Mouse (Mus musculus): ENCODE results near the gene Zcchc18. TPM values are rescaled to one million over a fixed set of nuclear protein-coding genes. Genes with fewer than 3 reads are reported as not detected.

Gene Zcchc18
- total and polyA plus RNA-seq, 3 experiments = 0.04 to 0.61 TPM; not detected in 1

- Histone ChIP-seq H3K4me3 (ENCODE audit: control insufficient read depth in 1 of 2, insufficient read depth in 1 of 2, low read depth in 2 of 2, low read length in 2 of 2) (no peak overlapping the region), H3K27me3 (ENCODE audit: control insufficient read depth in 1 of 2, insufficient read depth in 2 of 2, low read length in 2 of 2) (no peaks in the 10 kb centered on the region), H3K27ac (ENCODE audit: control insufficient read depth, low read depth, low read length) (no peak overlapping the region), H3K9me3 (replicated peaks; ENCODE audit: insufficient read depth, low read length) (no peaks in the 10 kb centered on the region), H3K9ac (ENCODE audit: control insufficient read depth, low read depth, low read length, poor library complexity, severe bottlenecking) (no peak overlapping the region), H3K36me3 (ENCODE audit: control insufficient read depth in 1 of 2, insufficient read depth in 2 of 2, low read length in 2 of 2) (peaks cover 2 to 3% of the 10 kb centered on the region in 2 experiments; a peak in 2 of 4 replicates), H3K4me1 (ENCODE audit: control insufficient read depth in 1 of 2, insufficient read depth in 2 of 2, low read length in 2 of 2) (no peaks in the 10 kb centered on the region), H3K79me2 (ENCODE audit: control insufficient read depth, insufficient read depth, low read length, poor library complexity) (peaks cover 10% of the 10 kb centered on the region)
- TF ChIP-seq BHLHE40 (IDR thresholded peaks at IDR 0.05; ENCODE audit: borderline replicate concordance, low read depth, low read length) (no peak), RCOR1 (IDR thresholded peaks at IDR 0.05; ENCODE audit: low read depth, low read length) (no peak), TBP (IDR thresholded peaks at IDR 0.05; ENCODE audit: low read depth, low read length) (no peak), USF2 (IDR thresholded peaks at IDR 0.05; ENCODE audit: borderline replicate concordance in 1 of 2, insufficient read depth in 1 of 2, low read depth in 1 of 2, low read length in 2 of 2) (no peak), CHD1 (IDR thresholded peaks at IDR 0.05; ENCODE audit: low read depth, low read length) (no peak), POLR2AphosphoS5 (IDR thresholded peaks at IDR 0.05; ENCODE audit: borderline replicate concordance, low read depth, low read length) (no peak)
- DNase-seq (ENCODE audit: low read depth, low spot score) = no peak
These were observed 38.0 kb downstream of the Zcchc18 start for GRCm38 (mm10) chrX:137030916-137031315.

GRCm38 (mm10) chrX:137031726-137032125 is 38.8 kb downstream of the Zcchc18 start:
- no peak overlapping the region for H3K4me3 ChIP-seq (ENCODE audit: control insufficient read depth in 1 of 2, insufficient read depth in 1 of 2, low read depth in 2 of 2, low read length in 2 of 2)
- H3K27me3 ChIP-seq (ENCODE audit: control insufficient read depth in 1 of 2, insufficient read depth in 2 of 2, low read length in 2 of 2) = no peaks in the 10 kb centered on the region
- no peak overlapping the region for H3K27ac ChIP-seq (ENCODE audit: control insufficient read depth, low read depth, low read length)
- no peak for DNase-seq (ENCODE audit: low read depth, low spot score)
- H3K79me2 ChIP-seq (ENCODE audit: control insufficient read depth, insufficient read depth, low read length, poor library complexity) = peaks cover 18% of the 10 kb centered on the region
- TF ChIP-seq JUND (IDR thresholded peaks at IDR 0.05; ENCODE audit: low read depth, low read length) (no peak), TBP (IDR thresholded peaks at IDR 0.05; ENCODE audit: low read depth, low read length) (no peak), SIN3A (IDR thresholded peaks at IDR 0.05; ENCODE audit: low read length) (no peak), NRF1 (IDR thresholded peaks at IDR 0.05; ENCODE audit: insufficient read depth, low read depth, low read length, poor library complexity, severe bottlenecking) (no peak), ZC3H11A (IDR thresholded peaks at IDR 0.05; ENCODE audit: low read depth, low read length) (no peak), CHD2 (IDR thresholded peaks at IDR 0.05; ENCODE audit: low read length) (no peak), GATA1 (IDR thresholded peaks at IDR 0.05; ENCODE audit: low read depth, low read length) (no peak), TCF12 (IDR thresholded peaks at IDR 0.05; ENCODE audit: low read depth, low read length) (no peak)
- H3K4me1 ChIP-seq (ENCODE audit: control insufficient read depth in 1 of 2, insufficient read depth in 2 of 2, low read length in 2 of 2) = no peaks in the 10 kb centered on the region
- no peaks in the 10 kb centered on the region for H3K9me3 ChIP-seq (replicated peaks; ENCODE audit: insufficient read depth, low read length)
- H3K36me3 ChIP-seq (ENCODE audit: control insufficient read depth in 1 of 2, insufficient read depth in 2 of 2, low read length in 2 of 2) = peaks cover 3 to 4% of the 10 kb centered on the region in 2 experiments; a peak in 2 of 4 replicates
- H3K9ac ChIP-seq (ENCODE audit: control insufficient read depth, low read depth, low read length, poor library complexity, severe bottlenecking) = no peak overlapping the region

- H3K36me3 ChIP-seq (ENCODE audit: control insufficient read depth in 1 of 2, insufficient read depth in 2 of 2, low read length in 2 of 2) = peaks cover 2 to 14% of the 10 kb centered on the region in 2 experiments; a peak in 3 of 4 replicates
- no peaks in the 10 kb centered on the region for H3K9me3 ChIP-seq (replicated peaks; ENCODE audit: insufficient read depth, low read length)
- H3K79me2 ChIP-seq (ENCODE audit: control insufficient read depth, insufficient read depth, low read length, poor library complexity) = peaks cover 29% of the 10 kb centered on the region
- no peak overlapping the region for H3K9ac ChIP-seq (ENCODE audit: control insufficient read depth, low read depth, low read length, poor library complexity, severe bottlenecking)
- H3K27ac ChIP-seq (ENCODE audit: control insufficient read depth, low read depth, low read length) = no peak overlapping the region
- H3K4me1 ChIP-seq (ENCODE audit: control insufficient read depth in 1 of 2, insufficient read depth in 2 of 2, low read length in 2 of 2) = peaks cover 0 to 9% of the 10 kb centered on the region in 2 experiments; a peak in 3 of 4 replicates
- H3K4me3 ChIP-seq (ENCODE audit: control insufficient read depth in 1 of 2, insufficient read depth in 1 of 2, low read depth in 2 of 2, low read length in 2 of 2) = no peak overlapping the region
- no peak for TF ChIP-seq GATA1 (IDR thresholded peaks at IDR 0.05; ENCODE audit: low read depth, low read length)
- no peak for DNase-seq (ENCODE audit: low read depth, low spot score)
- H3K27me3 ChIP-seq (ENCODE audit: control insufficient read depth in 1 of 2, insufficient read depth in 2 of 2, low read length in 2 of 2) = no peaks in the 10 kb centered on the region
These were observed 41.4 kb downstream of the Zcchc18 start for GRCm38 (mm10) chrX:137034322-137034721.

All from MEL (cell line).